Mouse (Mus musculus) layer of hippocampus, adult 2 months (tissue): Measurements from ENCODE around the gene Ccser1. TPM values are rescaled to one million over a fixed set of nuclear protein-coding genes. Genes with fewer than 3 reads are reported as not detected.

Experiments
- DNase-seq, 2 experiments: peaks; one replicate each; pipeline ENCODE4 v3.0.0; 2022; ENCODE audit warnings: low spot score in 2 of 2
- H3K27ac ChIP-seq: fragments of 200-600 bp; 2 replicates; pipeline ENCODE4 v1.8.1; 2022
- H3K4me3 ChIP-seq: fragments of 200-600 bp; 2 replicates; pipeline ENCODE4 v1.8.1; 2022; ENCODE audit warnings: mild to moderate bottlenecking
- CTCF ChIP-seq: fragments of 200-600 bp; conservative IDR thresholded peaks from 2 replicates; pipeline ENCODE4 v1.8.1; 2022; ENCODE audit warnings: antibody characterized with exemption, mild to moderate bottlenecking, moderate library complexity
- total RNA-seq, 2 experiments: library from RNA; stranded (reverse); gene quantifications; 2 replicates each; pipeline ENCODE4 v1.2.3; 2021

The Ccser1 gene
- total RNA-seq, 2 experiments from 2014 or later, result 36.9 to 45.1 TPM

DNA sequence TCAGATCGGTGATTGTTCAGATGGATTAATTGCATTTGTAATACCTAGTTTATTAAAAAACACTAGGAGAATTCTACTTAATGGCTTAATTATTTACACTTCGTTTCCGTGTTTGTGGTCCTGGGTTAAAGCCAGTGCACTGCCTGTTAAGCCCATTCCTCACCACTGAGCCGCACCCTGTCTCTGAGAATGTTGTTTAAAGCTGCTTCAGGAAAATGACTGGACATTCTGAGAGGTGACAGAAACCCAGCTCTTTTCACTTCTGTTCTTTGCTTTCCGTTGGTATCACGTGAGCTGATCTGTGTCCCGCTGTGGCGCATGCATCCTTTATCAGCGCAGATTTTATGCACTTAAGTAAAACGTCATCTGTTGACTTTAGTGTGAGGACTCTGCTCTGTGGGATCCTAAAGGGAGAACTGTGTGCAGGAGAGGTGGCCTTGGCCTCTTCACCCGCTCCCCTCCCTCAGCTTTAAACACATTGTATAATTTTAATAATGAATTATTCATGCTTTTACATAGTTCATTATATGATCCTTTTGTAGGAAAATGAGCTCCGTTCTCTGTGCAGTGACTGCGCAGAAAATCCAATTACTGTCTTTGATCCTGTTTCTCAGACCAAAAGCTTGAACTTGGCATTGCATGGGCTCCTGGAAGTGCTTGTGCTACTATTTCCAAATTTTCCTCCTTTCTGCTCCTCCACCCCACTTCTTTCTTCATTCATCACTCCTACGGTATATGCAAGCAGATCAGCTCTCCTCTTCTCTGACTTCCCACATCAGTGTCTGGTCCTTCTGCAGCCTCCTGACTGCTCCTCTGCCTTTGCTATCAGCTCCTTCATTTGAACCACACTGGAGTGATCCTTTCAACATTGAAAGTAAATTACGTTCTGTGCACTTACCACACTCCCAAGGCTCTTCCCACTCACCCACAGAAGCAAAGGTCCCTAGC lies 149.7 kb downstream of the Ccser1 start:
- Histone ChIP-seq H3K4me3 (peak overlapping the region; percentile 28), H3K27ac (no peak overlapping the region)
- no peak for TF ChIP-seq CTCF
- DNase-seq, result no peak

DNA sequence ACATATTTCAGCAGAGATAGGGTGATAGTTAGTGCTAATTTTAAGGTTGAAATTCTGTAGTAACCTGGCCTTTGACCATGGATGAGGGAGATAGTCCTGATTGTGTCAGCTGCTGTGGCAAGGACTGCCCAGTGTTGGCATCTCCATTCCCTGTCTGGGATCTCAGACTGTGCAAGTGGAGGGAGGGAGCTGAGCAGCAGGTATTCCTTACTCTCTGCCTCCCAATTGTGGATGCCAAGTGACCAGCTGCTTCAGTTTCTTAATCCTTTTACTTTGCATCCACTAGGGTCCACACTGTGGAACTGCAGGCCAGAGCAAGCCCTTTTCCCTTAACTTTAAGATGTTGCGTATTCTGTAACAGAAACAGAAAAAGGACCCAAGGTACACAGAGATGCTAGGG lies 154.3 kb downstream of the Ccser1 start:
- no peak for TF ChIP-seq CTCF
- no peak overlapping the region for H3K27ac ChIP-seq
- no peak for DNase-seq
- no peak overlapping the region for H3K4me3 ChIP-seq

DNA sequence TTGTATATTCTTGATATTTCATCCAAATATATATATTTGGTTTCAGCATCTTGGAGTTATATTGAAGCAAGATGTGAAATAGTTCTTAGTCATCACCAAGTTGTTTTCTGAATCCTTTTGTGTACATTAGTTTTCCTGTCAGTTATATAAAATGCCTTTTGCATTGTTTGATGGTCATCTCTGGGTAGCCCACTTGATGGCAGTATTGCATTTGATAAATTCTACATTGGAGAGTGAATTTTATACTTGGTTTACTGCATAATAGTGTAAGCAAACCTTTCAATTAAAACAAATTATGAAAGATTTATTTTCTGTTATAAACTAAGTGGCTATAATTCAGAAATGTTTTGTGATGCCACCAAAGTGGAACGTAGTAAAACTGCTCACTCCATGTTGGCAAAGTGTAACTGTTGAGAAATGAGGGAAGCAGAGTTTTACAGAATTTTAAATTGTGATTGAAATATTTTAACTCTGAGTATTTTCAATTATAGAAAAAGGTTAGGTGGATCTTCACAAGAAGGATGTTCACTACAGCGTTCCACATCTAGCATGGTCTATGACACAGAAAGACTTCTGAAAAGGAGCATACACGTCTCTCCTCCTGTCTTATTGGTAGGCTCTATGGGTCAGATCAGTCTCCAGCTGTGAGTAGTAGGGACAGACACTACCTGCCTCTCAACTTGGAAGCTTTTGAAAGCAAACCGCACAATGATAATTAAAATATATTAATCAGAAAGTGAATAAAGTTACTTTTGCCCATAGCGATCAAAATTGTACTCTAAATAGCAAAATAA lies 167.1 kb downstream of the Ccser1 start:
- DNase-seq, result peak; percentile 19 to 45
- peak; percentile 85 for TF ChIP-seq CTCF
- Histone ChIP-seq H3K4me3 (no peak overlapping the region), H3K27ac (no peak overlapping the region)

DNA sequence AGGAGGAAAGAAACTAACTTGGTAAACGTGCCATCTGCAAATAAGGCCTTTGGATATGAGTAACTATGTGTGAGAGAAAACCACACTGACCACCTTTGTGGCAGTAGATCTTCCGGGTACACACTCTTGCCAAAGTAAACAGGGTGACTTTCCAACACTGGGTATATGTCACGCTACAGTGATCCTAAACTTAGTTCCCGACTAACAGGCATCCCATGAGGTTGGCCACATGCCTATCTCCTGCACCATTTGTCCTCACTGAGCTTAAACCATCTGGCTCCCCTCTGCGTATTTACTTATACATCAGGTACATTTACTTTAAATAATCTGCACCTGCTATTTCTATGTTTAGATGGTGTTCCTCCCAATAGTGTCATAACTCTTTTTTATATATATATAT lies 183.6 kb downstream of the Ccser1 start:
- no peak for TF ChIP-seq CTCF
- DNase-seq, result no peak
- no peak overlapping the region for H3K4me3 ChIP-seq
- H3K27ac ChIP-seq, result no peak overlapping the region

DNA sequence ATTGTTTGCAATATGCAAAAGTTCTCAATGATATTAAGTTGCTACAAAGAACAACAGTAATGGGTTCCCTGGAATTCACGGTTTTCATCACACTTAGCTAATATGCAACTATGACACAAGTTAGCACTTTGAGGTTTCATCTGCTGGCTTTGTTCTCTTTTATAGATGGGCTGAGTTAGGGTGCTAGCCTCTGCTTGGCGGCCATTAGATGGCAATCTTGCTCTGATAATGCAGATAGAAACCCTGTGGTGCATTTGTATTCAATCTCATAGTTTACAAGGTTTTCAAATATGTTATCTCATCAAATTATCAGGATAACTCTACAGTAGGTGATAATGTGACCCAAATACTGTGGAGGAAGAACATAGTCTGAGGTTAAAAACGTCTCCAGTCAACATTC lies 202.4 kb downstream of the Ccser1 start:
- DNase-seq, result peak; percentile 20 to 32
- no peak overlapping the region for H3K4me3 ChIP-seq
- H3K27ac ChIP-seq, result no peak overlapping the region
- TF ChIP-seq CTCF, result peak; percentile 81

DNA sequence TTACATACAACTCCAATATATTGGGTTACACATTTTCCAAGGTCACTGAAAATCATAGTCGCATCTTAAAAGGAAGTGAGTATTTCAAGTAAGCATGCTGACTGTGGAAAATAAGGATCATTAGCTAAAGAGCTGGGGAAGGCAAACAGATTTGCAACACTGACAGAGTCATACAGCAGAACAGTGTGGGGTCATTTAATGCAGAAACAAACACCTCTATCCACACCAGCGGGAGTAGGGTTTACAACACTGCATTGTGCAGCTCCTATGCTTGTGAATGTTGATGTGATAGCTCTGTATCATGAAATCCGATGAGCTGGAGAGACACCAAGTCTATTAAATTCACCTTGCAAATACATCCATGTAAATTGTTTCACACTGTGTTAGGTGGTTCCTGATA lies 202.9 kb downstream of the Ccser1 start:
- no peak for DNase-seq
- TF ChIP-seq CTCF, result no peak
- Histone ChIP-seq H3K4me3 (no peak overlapping the region), H3K27ac (no peak overlapping the region)

DNA sequence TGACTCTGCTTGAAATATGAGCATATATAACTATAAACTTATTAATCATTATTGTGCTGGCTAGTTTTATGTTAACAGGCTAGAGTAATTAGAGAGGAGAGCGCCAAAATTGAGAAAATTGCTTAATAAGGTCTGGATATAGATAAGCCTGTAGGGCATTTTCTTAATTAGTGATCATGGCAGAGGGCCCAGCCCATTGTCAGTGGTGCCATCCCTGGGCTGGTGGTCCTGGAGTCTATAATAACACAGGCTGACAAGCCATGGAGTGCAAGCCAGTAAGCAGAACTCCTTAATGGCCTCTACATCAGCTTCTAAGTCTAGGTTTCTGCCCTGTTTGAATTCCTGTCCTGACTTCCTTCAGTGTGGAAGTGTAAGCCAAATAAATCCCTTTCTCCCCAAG lies 206.9 kb downstream of the Ccser1 start:
- Histone ChIP-seq H3K27ac (no peak overlapping the region), H3K4me3 (no peak overlapping the region)
- no peak for DNase-seq
- TF ChIP-seq CTCF, result no peak

DNA sequence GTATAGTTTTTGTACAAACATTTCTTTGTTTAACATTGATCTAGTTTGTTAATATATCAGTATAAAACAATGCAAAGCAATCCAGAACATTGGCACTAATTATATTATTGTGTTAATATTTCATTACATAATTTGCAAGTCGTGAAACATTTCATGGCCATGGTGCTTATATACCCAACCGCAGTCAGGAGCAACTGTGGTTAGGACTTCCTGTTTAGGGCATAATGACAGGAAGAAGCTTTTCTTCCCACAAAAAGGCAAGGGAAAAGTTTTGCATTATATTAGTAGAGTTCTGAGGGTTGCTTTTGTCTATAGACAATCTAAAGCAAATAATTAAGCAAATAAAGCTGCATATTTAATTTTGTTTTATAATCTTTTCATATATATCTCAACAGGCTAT lies 247.4 kb downstream of the Ccser1 start:
- no peak for TF ChIP-seq CTCF
- DNase-seq, result no peak
- H3K27ac ChIP-seq, result no peak overlapping the region
- no peak overlapping the region for H3K4me3 ChIP-seq

DNA sequence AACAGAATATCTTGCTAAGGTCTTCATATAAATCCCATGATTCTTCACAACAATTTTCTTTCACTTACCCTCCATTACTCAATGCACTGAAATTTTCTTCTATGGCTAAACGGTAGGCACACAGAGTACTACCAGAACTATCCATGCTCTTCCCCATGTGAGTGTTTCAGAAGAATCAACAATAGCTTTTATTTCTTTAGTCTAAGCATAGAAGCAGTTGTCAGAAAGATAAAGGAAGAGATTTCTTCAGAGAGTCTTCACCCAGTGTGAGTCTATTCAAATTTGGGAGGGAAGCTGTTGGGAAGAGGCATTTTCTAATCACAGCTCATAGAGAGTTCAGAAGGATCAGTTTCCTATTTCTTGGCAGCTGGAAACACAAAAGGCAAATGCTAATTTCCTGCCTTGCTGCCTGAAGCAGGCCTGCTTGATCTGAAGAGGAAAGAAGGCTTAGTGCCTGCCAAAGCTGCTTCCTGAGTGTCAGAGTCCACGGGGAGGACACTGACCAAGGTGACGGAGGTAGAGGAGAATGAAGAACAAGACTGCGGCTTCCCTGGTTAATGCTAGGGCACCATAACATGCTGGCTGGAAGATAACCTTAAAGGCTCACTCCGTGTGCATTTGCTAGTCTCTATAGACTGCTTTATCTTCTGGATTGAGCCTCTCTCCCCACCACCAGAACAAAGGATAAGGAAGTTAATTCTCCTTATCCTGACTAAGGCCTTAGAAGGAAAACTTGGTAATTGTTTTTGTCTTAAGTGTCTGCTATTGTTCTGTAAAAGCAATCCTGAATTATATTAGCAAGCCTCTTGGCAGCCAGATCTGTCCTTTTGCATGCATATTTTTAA lies 251.0 kb downstream of the Ccser1 start:
- no peak for DNase-seq
- Histone ChIP-seq H3K4me3 (no peak overlapping the region), H3K27ac (peak overlapping the region; percentile 19; the same call in 1 of the 2 replicates)
- TF ChIP-seq CTCF, result no peak

DNA sequence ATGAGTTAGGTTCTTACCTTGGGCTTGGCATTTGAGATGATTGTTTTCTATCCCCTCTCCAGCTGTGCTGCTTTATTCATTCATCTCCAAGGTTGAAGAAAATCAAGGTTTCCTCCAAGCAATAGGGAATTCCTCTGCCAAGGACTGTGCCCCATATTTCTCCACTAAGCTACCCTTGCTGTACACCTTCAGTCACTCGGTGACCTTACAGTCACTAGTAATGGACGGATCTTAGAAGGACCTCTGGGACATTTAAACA lies 251.5 kb downstream of the Ccser1 start:
- DNase-seq, result no peak
- TF ChIP-seq CTCF, result no peak
- Histone ChIP-seq H3K27ac (no peak overlapping the region), H3K4me3 (no peak overlapping the region)

DNA sequence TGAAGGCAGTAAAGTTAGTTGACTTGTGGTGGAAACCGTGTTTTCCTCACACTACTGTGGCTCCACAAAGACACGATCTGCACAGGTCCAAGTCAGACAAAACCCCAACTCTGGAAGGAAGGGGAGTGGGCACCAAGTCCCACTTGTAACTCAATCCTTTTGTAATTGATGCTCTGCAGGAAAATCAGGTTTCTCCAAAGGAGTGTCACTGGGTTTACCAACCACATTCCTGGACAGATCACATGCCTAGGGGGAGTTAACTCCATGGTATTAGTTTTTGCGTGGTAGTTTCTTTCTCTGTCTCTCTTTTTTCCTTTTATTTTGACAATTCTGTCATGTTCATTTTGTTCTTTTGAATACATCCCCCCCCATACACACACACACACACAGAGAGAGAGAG lies 252.0 kb downstream of the Ccser1 start:
- H3K27ac ChIP-seq, result no peak overlapping the region
- H3K4me3 ChIP-seq, result no peak overlapping the region
- no peak for DNase-seq
- TF ChIP-seq CTCF, result no peak

DNA sequence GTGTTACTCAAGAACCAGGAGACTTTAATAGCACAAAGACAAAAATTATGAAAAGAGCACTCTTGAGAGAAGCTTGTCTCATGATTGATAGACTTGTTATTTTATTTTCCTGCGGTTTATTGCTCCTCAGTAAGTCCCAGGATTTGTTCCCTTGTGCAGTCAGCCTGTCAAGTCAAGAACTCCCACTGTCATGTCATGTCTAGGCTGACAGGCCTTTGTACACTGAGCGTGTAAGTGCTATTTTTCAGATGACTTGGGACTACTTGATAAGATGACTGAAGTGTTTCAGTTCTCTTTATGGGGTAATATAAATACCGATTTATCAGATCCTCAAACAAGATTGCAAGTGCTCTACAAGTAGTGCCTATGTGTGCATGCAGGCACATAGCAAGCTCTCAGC lies 252.6 kb downstream of the Ccser1 start:
- Histone ChIP-seq H3K27ac (no peak overlapping the region), H3K4me3 (no peak overlapping the region)
- no peak for TF ChIP-seq CTCF
- no peak for DNase-seq

DNA sequence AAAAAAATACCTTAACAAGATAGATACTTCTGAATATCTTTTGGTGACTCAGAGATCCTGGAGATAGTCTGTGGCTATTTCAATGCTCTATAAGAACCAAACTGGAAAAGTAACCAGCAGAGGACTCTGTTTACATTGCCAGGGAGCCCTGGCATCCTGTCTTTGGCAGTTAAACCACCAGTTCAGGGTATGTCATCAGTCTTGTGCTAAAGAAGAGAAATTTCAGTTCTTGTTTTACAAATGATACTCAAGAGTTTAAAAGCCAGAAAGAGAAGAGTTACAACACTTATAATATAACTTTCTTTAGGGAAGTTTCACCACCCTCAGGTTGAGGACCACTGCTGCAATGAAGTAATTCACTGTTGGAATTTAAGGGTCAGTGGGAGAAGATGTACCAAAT lies 258.0 kb downstream of the Ccser1 start:
- no peak for DNase-seq
- no peak overlapping the region for H3K27ac ChIP-seq
- TF ChIP-seq CTCF, result no peak
- no peak overlapping the region for H3K4me3 ChIP-seq
